Mouse (Mus musculus): ENCODE results near the gene Selenov. TPM values are rescaled to one million over a fixed set of nuclear protein-coding genes. Genes with fewer than 3 reads are reported as not detected.

The Selenov gene
- polyA plus RNA-seq, 1 experiment from 2014 or later: not detected

DNA sequence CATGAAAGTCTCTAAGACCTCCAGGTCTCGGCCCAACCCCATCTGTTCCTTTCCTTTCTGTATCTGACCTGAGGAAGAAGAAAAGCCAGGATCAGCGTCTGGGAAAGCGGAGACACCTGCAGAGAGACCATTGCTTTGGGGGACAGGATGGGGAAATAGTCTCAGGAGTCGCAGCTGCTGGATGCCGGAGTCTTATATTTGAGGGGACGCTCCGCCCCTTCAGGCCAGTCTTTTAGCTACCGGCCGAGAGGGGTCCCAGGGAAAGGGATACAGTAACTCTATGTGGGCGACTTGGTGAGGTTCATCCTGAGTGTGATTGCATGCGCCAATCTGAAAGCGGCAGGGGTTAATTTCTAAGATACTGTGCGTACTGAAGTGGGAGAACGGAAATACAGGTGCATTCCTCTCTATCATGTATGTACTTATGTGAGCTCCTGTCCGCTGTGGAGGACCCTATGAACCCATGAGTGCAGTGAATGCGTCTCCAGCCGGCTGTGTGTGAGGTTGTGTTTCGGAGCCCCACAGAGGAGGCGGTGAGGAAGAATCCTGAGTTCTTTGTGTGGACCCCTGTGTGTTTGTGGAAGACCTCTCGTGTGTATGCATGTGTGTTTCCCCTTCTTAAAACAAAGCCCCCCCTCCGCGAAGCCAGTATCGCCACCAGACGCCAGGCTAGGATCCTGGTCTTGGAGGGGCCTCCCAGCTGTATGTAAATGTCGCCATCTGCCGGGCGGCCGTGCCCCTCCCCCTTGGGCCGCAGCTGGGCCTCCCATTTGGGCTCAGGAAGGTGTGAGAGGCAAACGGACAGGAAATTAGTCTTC, 10.8 kb upstream of the Selenov start, which contains the start of gene Dll3:
TSS of gene Dll3 (minus strand) at position 623 of the 818 bp plus-strand sequence.
- WGBS: 1% methylated on average over 30 of the region's 30 CpGs
- Histone ChIP-seq H3K4me1 (ENCODE audit: control insufficient read depth, insufficient read depth, low read length) (no peaks in the 10 kb centered on the region; the same call in 1 of the 2 replicates), H3K4me3 (ENCODE audit: low read length) (peak within 1 kb of the TSS; percentile 20), H3K4me2 (replicated peaks; ENCODE audit: low read depth, low read length) (peak within 1 kb of the TSS; percentile 35), H3K9me3 (ENCODE audit: control insufficient read depth, low read length) (no peaks in the 10 kb centered on the region), H3K27ac (ENCODE audit: low read depth, low read length) (no peak within 1 kb of the TSS), H3K36me3 (ENCODE audit: control insufficient read depth, insufficient read depth, low read length) (peaks cover 21% of the 10 kb centered on the region), H3K27me3 (ENCODE audit: control insufficient read depth, insufficient read depth, low read length) (peaks cover 41% of the 10 kb centered on the region), H3K9ac (ENCODE audit: low read depth, low read length) (no peak within 1 kb of the TSS)
- peak; percentile 51 for ATAC-seq (ENCODE audit: low FRiP score, low TSS enrichment)

- Histone ChIP-seq H3K27me3 (ENCODE audit: control insufficient read depth, insufficient read depth, low read length) (peaks cover 50% of the 10 kb centered on the region), H3K36me3 (ENCODE audit: control insufficient read depth, insufficient read depth, low read length) (no peaks in the 10 kb centered on the region), H3K9me3 (ENCODE audit: control insufficient read depth, low read length) (no peaks in the 10 kb centered on the region), H3K27ac (ENCODE audit: low read depth, low read length) (no peak overlapping the region), H3K4me3 (ENCODE audit: low read length) (no peak overlapping the region), H3K9ac (ENCODE audit: low read depth, low read length) (peak overlapping the region; percentile 12; the same call in 1 of the 2 replicates), H3K4me1 (ENCODE audit: control insufficient read depth, insufficient read depth, low read length) (peaks cover 4% of the 10 kb centered on the region; the same call in 1 of the 2 replicates), H3K4me2 (replicated peaks; ENCODE audit: low read depth, low read length) (peak overlapping the region; percentile 6)
- 18% methylated on average over 43 of the region's 43 CpGs for WGBS
- no peak for ATAC-seq (ENCODE audit: low FRiP score, low TSS enrichment)
Observed at GRCm38 (mm10) chr7:28298837-28299625, 8.0 kb upstream of the Selenov start.

GRCm38 (mm10) chr7:28294481-28294880, 3.5 kb upstream of the Selenov start:
- no peaks in the 10 kb centered on the region for H3K36me3 ChIP-seq (ENCODE audit: control insufficient read depth, insufficient read depth, low read length)
- no peak overlapping the region for H3K27ac ChIP-seq (ENCODE audit: low read depth, low read length)
- H3K27me3 ChIP-seq (ENCODE audit: control insufficient read depth, insufficient read depth, low read length): peaks cover 60% of the 10 kb centered on the region
- peak; percentile 51; the same call in 1 of the 2 replicates for ATAC-seq (ENCODE audit: low FRiP score, low TSS enrichment)
- H3K4me1 ChIP-seq (ENCODE audit: control insufficient read depth, insufficient read depth, low read length): peaks cover 4% of the 10 kb centered on the region; the same call in 1 of the 2 replicates
- peak overlapping the region; percentile 56 for H3K4me3 ChIP-seq (ENCODE audit: low read length)
- peak overlapping the region; percentile 88 for H3K4me2 ChIP-seq (replicated peaks; ENCODE audit: low read depth, low read length)
- no peaks in the 10 kb centered on the region for H3K9me3 ChIP-seq (ENCODE audit: control insufficient read depth, low read length)
- 2% methylated on average over 51 of the region's 63 CpGs for WGBS
- H3K9ac ChIP-seq (ENCODE audit: low read depth, low read length): peak overlapping the region; percentile 58; the same call in 1 of the 2 replicates

- Histone ChIP-seq H3K9me3 (ENCODE audit: control insufficient read depth, low read length) (no peaks in the 10 kb centered on the region), H3K27ac (ENCODE audit: low read depth, low read length) (no peak overlapping the region), H3K4me1 (ENCODE audit: control insufficient read depth, insufficient read depth, low read length) (peaks cover 4% of the 10 kb centered on the region; the same call in 1 of the 2 replicates), H3K4me2 (replicated peaks; ENCODE audit: low read depth, low read length) (peak overlapping the region; percentile 49), H3K36me3 (ENCODE audit: control insufficient read depth, insufficient read depth, low read length) (no peaks in the 10 kb centered on the region), H3K27me3 (ENCODE audit: control insufficient read depth, insufficient read depth, low read length) (peaks cover 60% of the 10 kb centered on the region), H3K9ac (ENCODE audit: low read depth, low read length) (peak overlapping the region; percentile 31; the same call in 1 of the 2 replicates), H3K4me3 (ENCODE audit: low read length) (peak overlapping the region; percentile 34)
- 0% methylated on average over 18 of the region's 18 CpGs for WGBS
- ATAC-seq (ENCODE audit: low FRiP score, low TSS enrichment): peak; percentile 36; the same call in 1 of the 2 replicates
Observed at GRCm38 (mm10) chr7:28290165-28290564, 821 bp downstream of the Selenov start.

DNA sequence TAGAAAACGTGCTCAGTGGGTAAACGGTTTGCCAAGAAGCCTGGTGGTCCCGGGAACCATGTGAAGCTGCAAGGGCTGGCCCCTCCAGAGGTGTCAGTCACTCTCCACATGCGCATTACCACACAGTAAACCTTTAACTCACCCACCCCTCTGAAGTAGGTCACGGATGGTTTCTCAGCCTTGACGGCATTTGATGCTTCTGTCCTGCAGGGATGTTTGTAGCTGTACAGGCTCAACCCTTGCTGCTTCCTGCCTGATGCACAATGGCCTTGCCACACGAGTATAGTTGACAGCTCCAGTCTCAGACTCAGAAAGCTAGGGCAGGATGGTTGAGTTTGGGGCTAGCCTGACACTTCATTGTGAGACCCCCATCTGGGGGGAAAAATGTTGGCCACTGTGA, 10.4 kb downstream of the Selenov start:
- no peak overlapping the region for H3K9ac ChIP-seq (ENCODE audit: low read depth, low read length)
- 0 out of 2 replicates have a peak, but pooled peaks cover 7% of the 10 kb centered on the region for H3K4me1 ChIP-seq (ENCODE audit: control insufficient read depth, insufficient read depth, low read length)
- no peak overlapping the region for H3K4me3 ChIP-seq (ENCODE audit: low read length)
- no peak overlapping the region for H3K4me2 ChIP-seq (replicated peaks; ENCODE audit: low read depth, low read length)
- H3K27ac ChIP-seq (ENCODE audit: low read depth, low read length): no peak overlapping the region
- WGBS: 53% methylated on average over 7 of the region's 7 CpGs
- no peaks in the 10 kb centered on the region for H3K9me3 ChIP-seq (ENCODE audit: control insufficient read depth, low read length)
- no peak for ATAC-seq (ENCODE audit: low FRiP score, low TSS enrichment)
- H3K27me3 ChIP-seq (ENCODE audit: control insufficient read depth, insufficient read depth, low read length): no peaks in the 10 kb centered on the region
- H3K36me3 ChIP-seq (ENCODE audit: control insufficient read depth, insufficient read depth, low read length): no peaks in the 10 kb centered on the region

GRCm38 (mm10) chr7:28278279-28278652, 12.7 kb downstream of the Selenov start:
- no peak for ATAC-seq (ENCODE audit: low FRiP score, low TSS enrichment)
- Histone ChIP-seq H3K36me3 (ENCODE audit: control insufficient read depth, insufficient read depth, low read length) (no peaks in the 10 kb centered on the region), H3K4me2 (replicated peaks; ENCODE audit: low read depth, low read length) (peak overlapping the region; percentile 82), H3K4me3 (ENCODE audit: low read length) (peak overlapping the region; percentile 69), H3K4me1 (ENCODE audit: control insufficient read depth, insufficient read depth, low read length) (0 out of 2 replicates have a peak, but pooled peaks cover 7% of the 10 kb centered on the region), H3K27me3 (ENCODE audit: control insufficient read depth, insufficient read depth, low read length) (no peaks in the 10 kb centered on the region), H3K9me3 (ENCODE audit: control insufficient read depth, low read length) (no peaks in the 10 kb centered on the region), H3K9ac (ENCODE audit: low read depth, low read length) (peak overlapping the region; percentile 88), H3K27ac (ENCODE audit: low read depth, low read length) (no peak overlapping the region)
- 76% methylated on average over 7 of the region's 7 CpGs for WGBS

- Histone ChIP-seq H3K4me2 (replicated peaks; ENCODE audit: low read depth, low read length) (peak within 1 kb of the TSS; percentile 82), H3K27me3 (ENCODE audit: control insufficient read depth, insufficient read depth, low read length) (no peaks in the 10 kb centered on the region), H3K36me3 (ENCODE audit: control insufficient read depth, insufficient read depth, low read length) (peaks cover 3% of the 10 kb centered on the region; the same call in 1 of the 2 replicates), H3K9me3 (ENCODE audit: control insufficient read depth, low read length) (no peaks in the 10 kb centered on the region), H3K4me1 (ENCODE audit: control insufficient read depth, insufficient read depth, low read length) (0 out of 2 replicates have a peak, but pooled peaks cover 7% of the 10 kb centered on the region), H3K27ac (ENCODE audit: low read depth, low read length) (peak within 1 kb of the TSS; percentile 47; the same call in 1 of the 2 replicates), H3K9ac (ENCODE audit: low read depth, low read length) (peak within 1 kb of the TSS; percentile 88), H3K4me3 (ENCODE audit: low read length) (peak within 1 kb of the TSS; percentile 69)
- ATAC-seq (ENCODE audit: low FRiP score, low TSS enrichment): peak; percentile 82
- 2% methylated on average over 68 of the region's 68 CpGs for WGBS
Observed at GRCm38 (mm10) chr7:28277615-28278278, 13.2 kb downstream of the Selenov start, which contains the start of gene Eid2b. Gene Eid2b (plus strand): TSS chr7:28277739.

- Histone ChIP-seq H3K4me3 (ENCODE audit: low read length) (no peak overlapping the region; the same call in 1 of the 2 replicates), H3K36me3 (ENCODE audit: control insufficient read depth, insufficient read depth, low read length) (peaks cover 3% of the 10 kb centered on the region; the same call in 1 of the 2 replicates), H3K9ac (ENCODE audit: low read depth, low read length) (no peak overlapping the region), H3K9me3 (ENCODE audit: control insufficient read depth, low read length) (no peaks in the 10 kb centered on the region), H3K27me3 (ENCODE audit: control insufficient read depth, insufficient read depth, low read length) (no peaks in the 10 kb centered on the region), H3K4me2 (replicated peaks; ENCODE audit: low read depth, low read length) (no peak overlapping the region), H3K4me1 (ENCODE audit: control insufficient read depth, insufficient read depth, low read length) (0 out of 2 replicates have a peak, but pooled peaks cover 7% of the 10 kb centered on the region), H3K27ac (ENCODE audit: low read depth, low read length) (no peak overlapping the region)
- 62% methylated on average over 8 of the region's 8 CpGs for WGBS
- ATAC-seq (ENCODE audit: low FRiP score, low TSS enrichment): peak; percentile 14; the same call in 1 of the 2 replicates
Observed at GRCm38 (mm10) chr7:28277237-28277614, 13.8 kb downstream of the Selenov start.
